Mouse (Mus musculus) left cerebral cortex, postnatal 36 days (tissue): ENCODE data around the gene Rex1bd. TPM values are rescaled to one million over a fixed set of nuclear protein-coding genes. Genes with fewer than 3 reads are reported as not detected.

Experiments
- DNase-seq, 2 experiments: peaks; one replicate each; pipeline ENCODE4 v3.0.0; 2021 to 2022; ENCODE audit warnings: low spot score in 2 of 2, mixed read lengths in 1 of 2
- intact Hi-C: fragments of 180-260 bp; cut with DNase I; formaldehyde crosslinking; loops from one replicate; pipeline ENCODE4 v1.15.1; 2025
- total RNA-seq, 2 experiments: library from RNA; stranded (reverse); gene quantifications; 2 replicates each; pipeline ENCODE4 v1.2.3; 2021

Gene Rex1bd
- total RNA-seq, 2 experiments from 2014 or later: 106 to 108 TPM

DNA sequence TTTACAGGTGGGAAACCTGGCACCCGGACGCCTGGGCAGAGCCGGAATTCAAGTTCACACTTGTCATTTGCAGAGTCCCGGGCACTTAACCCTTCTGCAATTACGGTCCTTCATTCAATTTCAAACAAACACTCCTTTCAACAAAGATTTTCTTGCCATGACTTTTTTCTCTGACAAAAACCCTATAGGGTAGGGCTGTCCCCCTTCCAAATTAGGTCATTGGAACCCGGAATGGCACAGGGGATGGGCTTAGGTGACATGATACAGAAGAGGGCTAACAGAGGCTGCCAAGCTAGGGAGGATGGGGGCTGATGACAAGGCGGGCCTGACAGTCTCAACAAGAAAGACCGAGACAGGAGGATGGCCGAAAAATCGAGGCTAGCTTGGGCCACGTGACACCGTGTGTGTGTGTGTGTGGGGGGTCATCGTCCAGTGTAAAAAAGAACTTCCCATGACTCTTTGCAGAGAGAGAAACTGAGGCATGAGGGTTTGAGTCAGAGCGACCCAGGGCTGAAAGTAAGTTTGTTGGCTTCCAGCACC lies 17.6 kb downstream of the Rex1bd start:
- no peak for DNase-seq
- intact Hi-C loops: loop anchor here (5.0 kb wide), 2 partner anchors 37 to 72 kb away; no protein-coding TSS in a partner anchor

DNA sequence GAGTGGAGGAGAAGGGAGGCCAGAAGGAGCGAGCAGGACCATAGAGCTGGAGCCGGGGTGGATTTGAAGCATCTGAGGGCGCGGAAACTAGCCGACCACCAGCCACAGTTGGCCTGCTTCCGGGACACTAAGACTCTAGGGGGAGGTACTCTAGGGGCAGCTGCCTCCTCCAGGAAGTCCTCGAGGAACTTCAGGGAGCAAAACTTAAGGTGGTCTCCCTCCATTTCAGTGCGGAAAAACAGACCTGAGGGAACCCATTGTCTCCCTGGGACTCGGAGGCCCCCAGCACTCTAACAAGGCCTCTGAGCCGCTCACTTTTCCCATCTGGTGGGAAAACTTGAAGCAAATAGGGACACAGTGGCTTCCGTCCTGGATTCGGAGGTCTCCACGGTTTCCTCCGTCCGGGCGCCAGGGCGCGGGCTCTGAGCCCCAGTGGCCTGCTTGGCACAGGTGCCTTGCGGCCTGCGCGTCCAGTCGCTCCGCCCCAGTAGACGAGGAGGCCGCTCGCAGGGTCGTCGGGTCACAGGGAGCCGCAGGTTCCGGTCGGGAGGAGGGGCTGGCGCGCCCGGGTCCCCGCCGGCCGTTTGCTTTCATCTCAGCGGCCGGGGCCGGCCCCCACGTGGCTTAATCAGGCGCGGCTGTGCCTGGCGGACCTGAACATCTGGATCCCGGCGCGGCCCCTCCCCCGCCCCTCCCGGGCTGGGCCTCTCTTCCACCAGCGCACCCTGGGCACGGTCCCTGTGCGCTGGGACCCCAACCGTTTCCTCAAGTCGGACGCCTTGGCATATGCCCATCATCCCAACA lies 18.4 kb downstream of the Rex1bd start:
- DNase-seq: no peak
- intact Hi-C loops: loop anchor here (5.0 kb wide), 2 partner anchors 36 to 71 kb away; no protein-coding TSS in a partner anchor

DNA sequence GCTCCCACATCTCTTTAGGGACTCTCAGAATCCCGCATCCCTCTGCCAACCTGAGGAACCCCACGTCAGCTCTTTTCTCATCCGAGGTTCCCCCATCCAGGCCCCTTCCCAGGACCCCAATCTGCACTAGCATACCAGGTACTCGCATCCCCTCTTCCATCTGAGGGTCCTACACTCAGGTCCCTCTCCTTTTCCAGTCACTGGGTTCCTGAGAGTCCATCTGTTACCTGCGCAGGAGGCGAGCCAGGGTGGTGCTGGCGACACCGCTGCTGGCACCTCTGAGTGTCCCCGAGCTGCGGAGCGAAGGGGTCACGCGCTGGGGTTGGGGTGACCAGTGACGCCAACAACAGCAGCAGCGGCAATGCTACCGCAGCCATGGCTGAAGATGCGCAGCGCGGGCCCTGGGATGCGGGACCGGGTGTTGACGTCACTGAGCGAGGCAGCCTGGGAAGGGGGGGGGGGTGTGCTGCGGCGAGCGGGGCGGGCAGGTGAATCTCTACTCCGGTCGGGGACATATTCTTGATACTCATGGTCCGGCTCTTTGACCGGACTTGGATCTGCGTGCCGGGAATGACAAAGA lies 19.5 kb downstream of the Rex1bd start, which contains the start of gene Tmem59l:
Gene Tmem59l, minus strand, starts transcription at position 418 of the 580 bp plus-strand sequence.
- DNase-seq: peak; percentile 71

DNA sequence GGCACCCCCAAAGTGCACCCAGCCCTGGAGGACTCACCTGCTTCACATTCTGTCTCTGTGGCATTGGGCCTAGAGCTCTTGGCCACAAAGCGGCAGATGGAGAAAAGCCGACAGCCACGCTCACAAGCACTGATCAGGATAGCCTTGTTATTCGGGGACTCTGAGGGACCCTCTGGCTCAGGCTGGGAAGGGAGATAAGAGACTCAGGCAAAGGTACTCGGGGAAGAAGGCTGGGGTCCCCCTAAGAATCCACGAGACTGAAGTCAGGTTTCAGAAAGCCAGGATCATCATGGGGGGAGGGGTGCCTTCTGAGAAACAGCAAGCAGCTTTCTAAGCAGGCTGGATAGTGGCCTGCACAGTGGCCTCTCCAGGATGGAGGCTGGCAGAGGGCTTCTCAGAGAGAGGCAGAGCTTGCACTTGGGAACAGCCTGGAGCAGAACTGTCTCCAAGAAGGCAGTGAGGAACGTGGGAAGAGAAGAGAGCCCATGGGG lies 20.3 kb downstream of the Rex1bd start:
- peak in 1 of 2 experiments; percentile 43 for DNase-seq

More for the DNA sequence above, 19.5 kb downstream of the Rex1bd start, which contains the start of gene Tmem59l:
- intact Hi-C loops: loop anchor here (5.0 kb wide), 2 partner anchors 35 to 70 kb away; no protein-coding TSS in a partner anchor

DNA sequence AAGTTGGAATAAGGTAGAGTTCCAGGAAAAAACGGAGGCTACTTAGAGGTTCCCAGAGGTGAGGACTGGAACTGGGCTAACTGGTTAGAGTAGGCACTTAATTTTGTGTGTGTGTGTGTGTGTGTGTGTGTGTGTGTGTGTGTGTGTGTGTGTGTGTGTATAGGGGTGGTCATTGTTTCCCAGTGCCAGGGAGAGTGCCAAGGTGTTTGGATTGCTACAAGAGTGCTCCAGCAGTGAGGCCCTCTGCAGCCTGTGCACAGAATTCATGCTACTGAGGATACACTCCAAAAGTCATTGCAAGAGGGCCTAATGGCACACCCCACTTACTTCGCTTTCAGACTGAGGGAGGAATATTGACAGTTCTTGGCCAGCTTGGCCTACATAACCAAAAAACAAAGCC lies 23.6 kb downstream of the Rex1bd start:
- DNase-seq: no peak
- intact Hi-C loops: no loop called here

More for the DNA sequence above, 20.3 kb downstream of the Rex1bd start:
- intact Hi-C loops: loop anchor here (5.0 kb wide), 2 partner anchors 34 to 69 kb away; no protein-coding TSS in a partner anchor

DNA sequence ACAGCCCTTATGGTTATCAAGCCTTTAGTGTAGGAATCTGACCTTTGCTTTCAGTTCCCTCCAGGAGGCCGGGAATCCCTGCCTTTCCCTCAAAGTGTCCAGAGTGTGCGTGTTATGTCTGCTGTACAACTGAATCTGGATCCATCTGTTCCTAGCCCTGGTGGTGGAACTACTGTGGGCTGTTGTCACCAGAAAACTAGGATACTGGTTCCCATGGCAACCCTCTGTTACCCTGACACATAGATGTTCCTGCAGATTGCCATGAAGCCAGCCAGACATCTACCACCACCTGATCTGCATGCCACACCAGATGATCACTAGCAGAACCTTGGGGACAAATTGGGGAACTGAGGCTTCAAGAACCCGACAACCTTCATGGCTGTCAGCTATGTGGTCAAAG lies 24.6 kb downstream of the Rex1bd start:
- DNase-seq: peak; percentile 58 to 68
- intact Hi-C loops: no loop called here

DNA sequence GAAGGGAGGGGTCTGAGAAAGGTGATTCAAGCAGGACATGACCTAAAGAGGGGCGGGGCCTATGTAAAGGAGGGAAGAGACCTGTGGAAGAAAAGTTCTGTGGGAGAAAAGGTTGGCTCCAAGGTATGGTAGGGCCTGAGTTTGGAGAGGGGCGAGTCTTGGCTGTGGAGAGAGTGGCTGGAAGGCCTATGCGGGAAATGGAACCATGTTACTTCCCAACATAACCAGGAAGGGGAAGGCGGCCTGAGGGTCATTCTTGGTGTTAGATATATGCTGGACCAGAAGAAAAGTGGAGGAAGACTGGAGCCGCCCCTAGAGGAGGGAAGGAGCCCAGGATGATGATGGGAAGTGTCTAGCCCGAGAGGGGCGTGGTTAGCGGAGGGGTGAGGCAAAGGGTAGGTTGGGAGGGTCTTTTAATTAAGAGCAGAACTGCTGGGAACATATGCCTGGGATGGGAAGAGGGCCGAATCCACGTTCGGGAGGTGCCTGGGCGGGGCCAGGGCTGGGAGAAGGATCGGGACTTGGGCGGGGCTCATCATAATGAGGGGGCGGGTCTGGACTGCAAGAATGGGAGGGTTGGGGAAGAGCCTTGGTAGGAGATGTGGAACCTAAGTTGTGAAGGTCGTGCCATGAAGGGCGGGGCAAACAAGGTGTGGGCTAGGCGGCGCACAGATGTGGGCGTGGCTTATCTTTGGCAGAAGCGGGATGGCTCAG lies 29.1 kb downstream of the Rex1bd start:
- intact Hi-C loops: no loop called here
- DNase-seq: no peak

DNA sequence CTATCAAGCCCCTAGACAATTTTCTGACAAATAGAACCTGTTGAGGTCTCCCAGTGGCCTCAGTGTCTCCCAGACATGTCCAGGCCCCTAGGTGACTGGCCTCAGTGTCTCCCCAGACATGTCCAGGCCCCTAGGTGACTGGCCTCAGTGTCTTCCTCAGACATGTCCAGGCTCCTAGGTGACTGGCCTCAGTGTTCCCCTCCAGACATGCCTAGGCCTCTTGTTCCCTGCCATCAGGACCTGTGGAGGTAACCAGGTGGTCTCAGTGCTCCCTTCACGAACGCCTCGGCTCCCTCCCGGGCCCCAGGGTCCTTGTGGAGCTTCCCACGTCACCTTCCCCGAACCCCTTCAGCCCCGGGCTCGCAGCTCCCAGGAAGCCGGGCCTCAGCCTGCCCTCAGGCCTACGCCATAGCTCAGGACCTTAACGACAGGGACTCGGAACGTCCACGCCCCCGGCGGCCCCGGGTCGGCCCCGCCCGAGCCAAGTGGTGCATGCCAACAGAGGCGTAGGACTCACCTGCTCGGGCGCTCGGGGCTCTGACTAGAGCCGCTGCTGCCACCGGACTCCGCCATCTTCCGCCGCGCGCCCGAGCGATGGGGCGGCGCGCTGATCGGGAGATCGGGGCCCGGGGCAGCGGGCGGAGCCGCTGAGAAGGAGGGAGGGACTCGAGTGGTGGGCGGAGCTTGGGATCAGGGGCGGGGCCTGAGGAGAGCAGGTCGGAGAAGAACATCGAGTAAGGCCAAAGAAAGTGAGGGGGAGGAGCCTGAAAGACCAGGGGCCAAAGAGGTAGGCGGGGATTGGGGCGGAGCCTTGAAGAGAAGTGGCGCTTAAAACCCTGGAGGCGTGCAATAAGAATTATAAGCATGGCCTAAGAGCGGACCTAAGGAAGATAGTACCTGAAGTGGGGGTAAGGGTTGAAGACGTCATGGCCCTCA lies 30.0 kb downstream of the Rex1bd start, which contains the start of gene Klhl26:
Gene Klhl26, minus strand, starts transcription at position 636 of the 936 bp plus-strand sequence.
- intact Hi-C loops: no loop called here
- peak; percentile 86 to 88 for DNase-seq

DNA sequence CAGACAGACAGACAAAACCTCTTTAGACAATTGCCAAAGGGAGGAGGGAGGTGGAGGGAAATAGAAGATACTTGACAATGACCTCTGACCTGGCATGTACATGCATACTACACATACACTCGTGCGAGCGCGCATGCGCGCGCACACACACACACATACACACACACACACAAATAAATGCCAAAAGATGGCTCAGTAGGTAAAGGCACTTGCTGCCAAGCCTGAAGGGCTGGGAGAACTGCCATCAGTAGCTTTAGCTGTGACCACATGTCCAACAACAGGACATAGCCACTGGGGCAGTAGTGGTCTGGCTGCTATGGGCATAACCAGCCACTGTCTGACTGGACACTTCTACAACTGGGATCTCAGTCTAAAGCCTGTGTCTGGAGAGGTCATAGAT lies 34.7 kb downstream of the Rex1bd start:
- DNase-seq: no peak
- intact Hi-C loops: no loop called here

DNA sequence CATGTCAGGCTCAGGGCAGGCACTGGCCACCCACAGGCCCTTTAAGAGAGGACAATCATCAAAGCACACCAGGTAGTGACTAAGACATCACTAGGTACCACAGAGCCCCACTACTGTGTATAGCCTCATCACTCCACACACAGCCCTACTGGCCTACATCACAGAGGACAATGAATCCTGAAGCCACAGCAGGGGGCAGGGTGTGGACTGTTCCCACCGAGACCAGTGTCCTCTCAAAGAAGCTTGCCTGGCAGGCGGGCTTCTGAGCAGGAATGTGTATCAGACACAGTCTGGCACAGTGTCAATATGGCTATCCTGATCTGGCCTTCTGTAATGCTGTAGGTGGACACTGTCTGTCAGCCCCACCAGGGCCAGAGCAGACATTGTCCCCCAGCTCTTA lies 36.6 kb downstream of the Rex1bd start:
- DNase-seq: no peak
- intact Hi-C loops: no loop called here

DNA sequence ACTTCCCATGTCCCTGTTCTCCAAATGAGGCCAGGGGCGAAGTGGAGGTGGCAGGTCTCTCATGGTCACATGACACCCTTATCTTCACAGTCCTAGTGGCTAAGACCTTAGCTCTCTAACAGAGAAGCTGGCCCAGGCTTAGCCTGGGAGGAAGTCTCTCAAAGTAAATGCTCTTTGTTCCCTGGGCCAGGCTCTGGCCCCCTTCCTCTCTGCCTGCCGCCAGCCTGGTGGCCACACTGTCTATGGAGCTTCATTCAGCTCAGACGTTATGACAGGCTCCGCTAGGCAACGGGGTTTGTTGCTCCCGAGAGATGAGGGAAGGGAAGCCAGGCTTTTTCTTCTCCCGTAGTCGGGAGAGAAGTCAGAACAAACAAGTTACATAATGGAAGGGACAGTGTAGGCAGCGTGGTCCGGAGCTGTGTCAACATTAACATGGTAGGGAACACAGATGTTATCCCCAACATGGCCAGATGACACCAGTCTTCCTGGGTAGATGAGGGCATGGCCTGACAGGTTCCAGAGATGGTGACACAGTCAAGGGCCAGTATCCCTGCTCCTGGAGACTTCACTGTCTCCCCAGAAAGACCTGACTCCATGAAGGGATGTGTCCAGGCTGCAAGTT lies 37.1 kb downstream of the Rex1bd start:
- no peak for DNase-seq
- intact Hi-C loops: no loop called here

DNA sequence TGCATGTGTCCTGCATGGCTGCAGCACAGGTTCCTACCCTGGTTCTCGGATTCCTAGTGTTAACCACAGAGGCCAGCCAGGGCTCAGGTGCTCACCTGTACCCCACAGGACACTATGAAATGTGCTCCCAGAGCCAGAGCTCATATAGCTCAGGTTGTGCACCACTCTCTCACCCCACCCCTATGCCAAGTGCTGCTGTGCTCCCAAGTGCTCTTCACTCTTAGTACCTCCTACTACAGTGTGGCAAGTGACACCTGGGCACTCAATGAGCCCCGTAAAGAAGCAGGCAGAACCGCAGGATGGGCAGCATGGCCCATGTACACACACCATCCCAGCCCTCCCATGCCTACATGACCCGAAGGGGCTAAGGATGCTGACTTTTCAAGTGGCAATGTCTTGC lies 37.8 kb downstream of the Rex1bd start:
- intact Hi-C loops: no loop called here
- no peak for DNase-seq

DNA sequence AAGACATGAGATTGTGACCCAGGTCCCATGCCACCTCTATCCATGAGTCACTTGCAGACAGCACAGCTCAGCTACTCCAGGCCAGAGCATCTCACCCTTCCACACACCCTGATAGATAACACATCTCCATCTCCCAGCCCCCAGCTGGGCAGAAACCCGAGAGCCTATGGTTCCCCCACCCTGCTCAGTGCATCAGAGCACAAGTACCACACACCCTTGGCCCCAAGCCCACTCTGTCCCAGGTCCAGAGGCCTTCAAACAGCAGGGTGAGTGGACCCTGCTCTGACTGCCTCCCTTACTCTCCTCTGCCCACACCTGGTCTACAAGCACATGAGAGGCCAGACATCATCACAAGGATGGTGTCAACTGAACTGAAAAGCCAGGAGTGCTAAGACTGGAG lies 38.6 kb downstream of the Rex1bd start:
- intact Hi-C loops: no loop called here
- no peak for DNase-seq

DNA sequence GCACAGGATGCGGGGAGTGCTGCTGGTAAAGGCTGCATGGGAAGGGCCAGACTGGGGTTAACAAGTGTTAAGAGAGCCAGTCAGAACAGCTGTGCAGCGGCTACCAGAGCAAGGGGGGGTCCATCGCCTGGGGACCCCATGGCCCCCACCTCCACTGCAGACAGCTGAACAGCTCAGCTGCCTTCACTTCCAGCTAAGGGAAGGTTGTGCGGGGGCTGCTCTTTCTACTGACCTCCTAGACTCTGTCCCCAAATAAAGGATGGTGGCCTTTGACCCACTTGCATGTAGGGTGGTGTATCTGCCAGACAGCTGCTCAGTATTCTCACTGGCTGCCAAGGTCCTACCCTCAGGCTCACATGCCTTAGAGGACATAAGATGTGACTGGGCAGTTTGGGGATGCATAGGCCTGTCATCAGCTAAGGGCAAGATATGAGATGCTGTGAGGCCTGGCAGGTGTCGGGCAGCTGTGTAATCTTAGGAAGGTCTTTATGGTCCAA lies 39.3 kb downstream of the Rex1bd start:
- intact Hi-C loops: no loop called here
- DNase-seq: no peak

DNA sequence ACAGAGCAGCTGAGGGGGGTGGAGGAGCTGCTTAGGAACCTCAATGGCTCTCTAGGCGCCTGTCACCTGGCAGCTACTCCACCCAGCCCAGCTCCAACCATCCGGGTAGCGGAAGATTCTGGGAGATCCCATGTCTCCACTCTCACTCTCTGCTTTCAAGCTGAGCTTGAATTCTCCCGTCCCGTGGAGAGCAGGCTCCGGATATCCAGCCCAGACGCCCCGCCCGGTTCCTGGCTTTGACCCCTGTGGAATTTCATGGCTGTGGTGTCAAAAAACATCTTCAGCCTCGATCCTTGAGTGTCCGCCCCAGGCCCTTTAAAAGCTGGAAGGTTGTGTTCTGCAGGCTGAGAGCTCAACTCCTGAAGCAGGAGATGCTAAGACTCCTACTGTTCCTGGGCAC lies 39.8 kb downstream of the Rex1bd start:
- intact Hi-C loops: no loop called here
- no peak for DNase-seq

DNA sequence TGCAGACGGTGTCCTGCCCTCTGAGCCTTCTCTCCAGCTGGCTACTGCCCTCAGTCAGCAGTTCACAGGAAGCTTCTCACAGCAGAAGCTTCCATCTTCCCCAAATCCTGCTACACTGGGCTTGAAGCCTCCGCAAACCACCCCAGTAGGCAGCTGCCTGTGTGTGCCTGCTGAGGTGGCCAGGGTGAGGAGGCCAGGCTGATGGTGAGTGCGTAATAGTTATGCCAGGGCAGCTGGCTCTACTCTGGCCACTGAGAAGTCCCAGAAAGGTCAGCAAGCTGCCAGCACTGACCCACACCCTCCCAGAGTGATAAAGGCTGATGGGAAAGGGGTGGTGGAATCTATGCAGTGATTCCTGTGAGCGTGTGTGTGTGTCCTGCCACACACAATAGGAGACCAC lies 40.2 kb downstream of the Rex1bd start:
- intact Hi-C loops: no loop called here
- no peak for DNase-seq

DNA sequence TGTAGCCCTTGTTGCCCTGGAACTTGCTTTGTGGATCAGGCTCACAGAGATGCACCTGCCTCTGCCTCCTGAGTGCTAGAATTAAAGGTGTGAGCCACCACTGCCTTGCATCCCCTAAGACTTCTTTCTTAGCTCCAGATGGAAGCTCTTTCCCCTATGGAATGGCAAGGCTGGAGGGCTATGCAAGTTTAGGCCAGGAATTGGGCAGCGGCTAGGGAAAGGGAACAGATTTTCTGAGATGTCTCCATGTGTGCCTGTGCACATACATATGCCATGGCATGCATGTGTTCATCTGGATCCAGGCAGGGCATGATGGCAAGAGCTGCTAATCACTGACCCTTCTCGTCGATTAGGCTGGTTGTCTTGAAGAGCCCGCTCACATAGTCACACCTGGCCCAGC lies 40.9 kb downstream of the Rex1bd start:
- no peak for DNase-seq
- intact Hi-C loops: no loop called here

DNA sequence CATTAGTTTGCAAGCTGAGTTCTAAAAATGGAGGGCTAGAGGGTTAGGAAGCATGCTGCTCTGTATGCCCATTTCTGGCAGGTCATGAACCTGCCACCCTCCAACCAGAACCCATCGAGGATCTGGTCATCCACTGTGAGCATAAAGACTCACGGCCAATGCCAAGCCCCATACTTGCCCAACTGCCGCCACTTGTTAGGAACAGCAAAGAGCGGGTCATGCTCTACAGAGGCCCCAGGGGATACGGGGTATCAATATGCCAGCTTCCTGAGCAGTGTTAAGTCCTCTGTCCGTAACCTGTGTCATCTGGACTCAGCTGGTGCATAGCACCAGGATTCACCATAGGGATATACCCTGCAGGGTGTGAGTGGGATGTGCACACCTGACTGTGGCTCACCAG lies 42.4 kb downstream of the Rex1bd start:
- DNase-seq: no peak
- intact Hi-C loops: no loop called here
